Mouse (Mus musculus): Measurements from ENCODE around the gene Gm37240.

The Gm37240 gene

GRCm38 (mm10) chr3:85168816-85169215 lies 718.5 kb downstream of the Gm37240 start:
- no peak for DNase-seq

DNA sequence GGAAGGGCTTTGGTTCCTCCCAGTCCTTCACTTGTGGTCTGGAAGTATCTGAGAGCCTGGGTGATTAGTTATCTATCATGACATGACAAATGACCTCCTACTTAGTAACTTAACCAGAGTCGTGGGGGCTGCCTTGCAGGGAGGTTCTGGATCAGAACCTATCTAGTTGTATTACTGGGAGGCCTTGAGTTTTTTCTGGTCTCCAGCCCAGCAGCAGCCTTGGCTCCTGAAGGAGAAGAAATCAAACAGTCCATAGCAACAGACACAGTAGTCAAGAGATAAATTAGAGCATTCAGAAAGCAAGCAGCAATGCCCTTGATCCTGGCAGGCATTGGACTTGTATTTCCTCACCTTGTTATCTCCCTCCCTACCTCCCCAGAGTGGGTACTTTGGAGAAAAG lies 722.4 kb downstream of the Gm37240 start:
- no peak for DNase-seq

DNA sequence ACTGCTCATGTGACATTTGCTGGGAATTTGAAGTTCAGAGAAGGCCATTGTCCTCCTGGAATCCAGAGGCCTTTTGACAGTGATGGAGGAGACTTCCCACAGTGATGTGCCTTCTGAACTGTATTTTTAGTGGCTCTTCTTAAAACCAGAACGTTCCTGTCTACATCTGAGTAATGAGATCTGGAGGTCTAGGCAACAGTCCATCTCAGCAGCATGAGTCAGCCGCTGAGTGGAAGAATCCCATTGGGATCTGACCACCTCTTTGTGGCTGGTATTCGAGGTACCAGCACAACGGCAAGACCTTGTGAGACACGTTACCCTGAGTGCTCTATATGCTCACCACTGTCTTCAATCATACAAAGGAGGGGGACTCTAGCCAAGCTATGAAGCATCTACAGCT lies 723.9 kb downstream of the Gm37240 start:
- DNase-seq: no peak

DNA sequence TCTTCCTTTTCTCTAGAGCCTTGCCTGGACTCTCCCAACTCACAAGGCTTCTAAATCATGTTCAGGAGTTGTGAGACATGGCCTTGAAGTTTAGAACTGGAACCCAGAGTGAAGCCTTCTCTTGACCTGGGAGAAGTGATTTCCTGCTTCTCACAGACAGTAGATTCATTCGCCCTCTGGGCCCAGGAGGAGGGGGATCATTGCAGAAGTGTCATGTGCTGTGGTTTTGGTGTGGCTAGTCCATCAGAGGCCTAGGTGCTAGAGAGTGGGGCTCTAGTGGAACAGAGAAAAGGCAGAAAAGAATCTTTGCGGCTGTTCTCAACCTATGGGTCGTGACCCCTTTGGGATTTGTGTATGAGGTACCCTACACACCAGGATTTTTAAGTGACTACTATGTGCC lies 724.9 kb downstream of the Gm37240 start:
- DNase-seq: no peak

GRCm38 (mm10) chr3:85160816-85161215 lies 726.5 kb downstream of the Gm37240 start:
- no peak for DNase-seq

DNA sequence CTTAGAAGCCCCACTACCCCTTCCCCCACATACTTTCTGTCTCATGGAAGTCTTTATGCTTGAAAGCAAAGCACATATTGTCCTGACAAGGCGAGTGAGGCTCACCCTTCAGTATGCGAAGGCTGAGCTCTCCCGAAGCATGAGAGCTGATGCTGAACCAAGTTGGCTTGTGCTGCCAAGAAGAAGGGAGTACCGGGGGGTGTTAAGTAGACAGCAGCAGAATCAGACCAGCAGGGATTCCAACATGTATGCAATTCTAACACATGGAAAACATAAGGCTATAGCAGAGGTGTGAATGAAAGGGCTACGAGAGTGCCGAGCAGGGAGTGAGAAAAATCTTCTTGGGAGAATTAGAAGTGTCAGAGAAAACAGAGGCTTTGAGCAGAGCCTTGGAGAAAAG lies 727.7 kb downstream of the Gm37240 start:
- no peak for DNase-seq

- DNase-seq: no peak
Measured at GRCm38 (mm10) chr3:85148816-85149215, 738.5 kb downstream of the Gm37240 start.

- DNase-seq: no peak
Measured at GRCm38 (mm10) chr3:85148038-85148550, 739.2 kb downstream of the Gm37240 start.

GRCm38 (mm10) chr3:85145568-85145967 lies 741.8 kb downstream of the Gm37240 start:
- DNase-seq: no peak

- DNase-seq: no peak
Measured at GRCm38 (mm10) chr3:85145076-85145475, 742.2 kb downstream of the Gm37240 start.

DNA sequence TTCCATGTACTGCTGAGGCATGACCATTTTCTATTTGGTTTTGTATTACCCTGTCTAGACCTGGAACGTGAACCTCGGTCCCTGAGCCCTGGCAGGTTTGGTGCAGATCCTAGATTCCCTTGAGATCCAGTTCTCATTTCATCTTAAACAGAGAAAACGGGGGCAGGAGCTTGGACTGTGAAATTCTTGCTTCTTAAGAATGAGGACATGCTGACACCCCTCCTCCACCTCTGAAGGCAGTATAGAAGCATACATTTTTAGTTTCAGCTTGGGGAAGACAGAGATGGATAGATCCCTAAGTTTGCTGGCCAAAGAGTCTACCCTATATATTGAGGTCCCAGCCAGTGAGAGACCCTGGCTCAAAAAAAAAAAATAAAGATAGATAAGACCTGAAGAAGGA lies 742.9 kb downstream of the Gm37240 start:
- DNase-seq: no peak

DNA sequence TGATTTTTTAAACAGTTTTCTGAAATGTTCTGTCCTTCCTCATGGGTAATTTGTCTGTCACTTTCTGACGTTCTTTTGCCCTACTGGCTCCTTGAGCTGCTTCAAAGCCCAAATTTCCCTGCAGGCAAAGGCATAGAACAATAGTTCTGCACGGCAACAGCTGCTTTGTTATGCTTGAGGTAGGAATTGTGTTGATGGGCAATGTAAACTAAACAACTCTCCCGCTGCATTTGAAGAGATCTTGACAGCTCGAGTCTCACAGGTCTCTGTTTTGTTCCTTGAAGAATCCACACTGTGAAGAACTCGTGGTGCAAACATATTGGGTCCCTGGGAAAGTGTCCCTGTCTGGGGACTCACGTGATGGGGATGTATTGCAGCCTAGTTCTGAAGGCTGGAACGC lies 746.8 kb downstream of the Gm37240 start:
- DNase-seq: no peak

GRCm38 (mm10) chr3:85138407-85138806 lies 748.9 kb downstream of the Gm37240 start:
- no peak for DNase-seq

DNA sequence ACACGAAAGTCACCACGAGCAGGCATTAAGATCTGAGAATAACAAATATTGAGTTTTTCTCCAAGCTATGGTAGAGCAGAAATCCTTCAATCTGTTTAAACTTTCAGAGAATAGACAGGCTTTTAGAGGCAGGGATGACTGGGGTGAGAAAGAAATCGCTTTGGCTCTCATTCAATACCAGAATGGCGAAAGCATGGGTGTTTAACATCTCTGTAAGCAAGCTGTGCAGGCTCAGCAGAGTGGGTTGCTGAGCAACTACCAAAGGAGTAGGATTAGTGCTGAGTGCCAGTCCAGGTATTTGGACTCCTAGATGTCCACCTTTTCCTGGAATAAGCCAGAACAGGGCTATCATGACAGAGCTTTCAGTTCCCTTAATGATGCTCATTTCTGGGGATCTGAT lies 753.8 kb downstream of the Gm37240 start:
- peak; percentile 45 for DNase-seq

DNA sequence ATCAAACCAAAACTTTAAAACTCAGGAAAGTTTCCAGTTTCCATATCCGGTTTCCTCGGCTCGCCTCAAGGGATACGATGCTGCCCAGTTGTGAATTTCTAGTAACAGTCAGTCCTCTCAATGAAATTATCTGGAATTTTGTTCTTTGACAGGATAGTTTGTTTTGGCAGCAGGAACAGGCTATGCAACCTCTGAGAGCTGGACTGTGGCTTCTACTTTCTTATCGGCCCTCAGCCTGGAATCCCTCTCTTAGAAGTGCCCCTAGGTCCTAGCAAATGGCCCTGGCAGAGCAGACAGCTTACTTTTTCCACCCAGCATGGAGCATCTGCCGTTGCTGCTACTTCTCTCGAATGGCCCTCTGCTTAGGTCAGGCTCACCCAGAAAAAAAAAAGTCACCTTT lies 755.4 kb downstream of the Gm37240 start:
- no peak for DNase-seq

GRCm38 (mm10) chr3:85128546-85128945 lies 758.8 kb downstream of the Gm37240 start:
- no peak for DNase-seq

DNA sequence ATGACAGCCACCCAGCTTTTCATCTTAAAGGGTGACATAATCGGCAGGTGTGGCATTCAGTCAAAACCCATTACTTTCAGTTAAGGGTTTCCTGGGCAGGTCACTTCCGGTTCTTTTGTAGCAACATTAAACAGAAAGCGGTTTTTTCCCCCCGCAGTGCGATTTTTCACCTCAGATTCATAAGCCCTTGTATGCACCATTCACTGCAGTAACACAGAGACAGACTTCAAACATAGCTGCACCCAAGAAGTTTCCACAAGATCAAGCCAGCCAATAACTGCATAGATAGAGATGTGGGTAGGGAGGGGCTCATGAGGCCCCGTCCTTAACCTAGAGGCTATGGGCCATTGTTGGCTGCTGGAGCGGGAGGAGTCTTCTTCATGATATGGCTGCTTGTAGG lies 760.3 kb downstream of the Gm37240 start:
- no peak for DNase-seq

DNA sequence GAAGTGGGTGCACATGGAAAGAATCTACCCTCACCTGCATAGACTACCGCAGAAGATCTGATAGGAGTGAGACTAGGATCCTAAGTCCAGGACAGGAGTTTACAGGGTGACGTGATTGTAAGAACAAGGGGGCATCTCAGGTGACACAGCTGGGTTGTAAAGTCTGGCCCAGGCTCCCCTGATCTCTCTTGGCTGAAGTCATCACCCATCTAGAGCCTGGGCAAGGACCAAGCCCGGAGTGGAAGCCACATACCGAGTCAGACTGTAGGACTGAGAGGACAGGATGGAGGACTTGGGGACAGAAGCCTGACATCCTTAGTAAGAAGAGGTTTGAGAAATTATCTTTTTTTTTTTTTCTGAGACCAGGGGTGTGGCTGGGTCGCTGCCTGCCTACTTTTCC lies 761.8 kb downstream of the Gm37240 start:
- no peak for DNase-seq

DNA sequence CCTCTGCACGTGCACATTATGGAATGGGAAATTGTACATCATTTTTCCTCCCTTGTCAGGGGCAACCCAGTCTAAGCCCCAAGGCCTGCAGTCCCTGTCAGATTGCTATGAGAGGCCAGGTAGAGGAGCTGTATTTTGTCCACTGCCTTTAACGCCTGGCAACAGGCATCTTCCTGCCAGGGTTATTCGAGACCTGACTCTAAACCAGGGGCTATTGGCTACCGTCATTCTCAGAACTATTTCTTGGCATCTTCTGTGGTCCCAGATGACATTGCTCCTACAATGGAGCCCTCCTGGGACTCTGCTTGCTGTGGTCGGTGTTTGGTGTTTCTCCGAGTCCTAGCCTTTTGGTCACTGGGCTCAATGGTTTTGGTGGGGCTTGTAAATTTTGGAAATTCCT lies 762.4 kb downstream of the Gm37240 start:
- DNase-seq: no peak

DNA sequence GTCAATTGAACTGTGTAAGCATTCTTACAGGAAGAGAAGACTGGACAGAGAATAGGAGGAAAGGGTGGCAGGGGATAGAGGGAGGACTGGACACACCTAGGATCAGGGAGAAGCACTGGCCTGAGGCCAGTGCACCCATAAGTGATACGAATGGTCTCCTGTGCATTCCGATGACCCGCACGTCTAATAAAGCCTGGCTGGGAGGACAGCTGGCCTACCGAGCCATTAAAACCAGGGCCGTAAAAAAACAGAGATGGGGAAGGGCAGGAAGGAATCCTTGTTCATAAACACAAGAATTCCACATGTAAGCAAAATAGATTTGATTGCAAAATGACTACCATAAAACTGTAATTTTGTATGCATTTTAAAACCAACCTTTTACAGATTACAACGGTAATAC lies 762.9 kb downstream of the Gm37240 start:
- DNase-seq: no peak

DNA sequence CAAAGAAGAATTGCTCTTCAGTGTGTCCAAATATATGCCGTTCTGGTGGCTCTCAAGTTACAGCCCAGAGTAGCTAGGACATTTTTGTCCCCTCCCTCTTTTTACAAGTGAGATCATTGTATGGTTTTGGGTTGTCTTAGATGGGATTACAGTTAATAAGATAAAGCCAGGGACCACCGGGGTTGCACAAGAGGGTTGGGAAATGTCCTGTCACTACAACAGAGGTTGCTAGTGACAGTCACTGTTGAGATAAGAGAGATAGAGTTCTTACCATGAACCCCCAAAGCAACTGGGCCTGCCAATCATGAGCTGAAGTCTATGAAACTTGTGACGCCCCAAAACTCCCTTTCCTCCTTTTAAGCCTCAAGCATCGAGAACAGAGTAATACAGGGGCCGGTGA lies 769.6 kb downstream of the Gm37240 start:
- DNase-seq: no peak

DNA sequence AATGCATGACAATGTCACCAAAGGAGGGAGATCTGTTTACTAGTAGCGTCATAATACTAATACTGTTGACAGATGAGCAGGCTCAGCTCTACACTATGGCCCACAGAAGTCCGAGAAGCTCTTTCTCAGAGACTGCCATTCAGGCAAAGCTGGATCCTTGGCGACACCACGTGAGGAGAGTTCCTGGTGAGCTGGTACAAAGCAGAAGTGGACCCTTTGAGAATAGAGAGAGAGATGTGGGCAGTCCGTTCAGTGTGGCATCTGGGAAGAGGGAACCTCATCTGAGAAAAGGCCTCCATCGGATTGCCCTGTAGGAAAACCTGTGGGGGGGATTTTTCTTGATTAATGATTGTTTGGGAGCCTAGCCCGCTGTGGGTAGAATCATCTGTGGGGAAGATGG lies 770.3 kb downstream of the Gm37240 start:
- DNase-seq: no peak

- DNase-seq: peak; percentile 41
Measured at GRCm38 (mm10) chr3:85115959-85116543, 771.3 kb downstream of the Gm37240 start.

- DNase-seq: no peak
Measured at GRCm38 (mm10) chr3:85113565-85113964, 773.8 kb downstream of the Gm37240 start.

DNA sequence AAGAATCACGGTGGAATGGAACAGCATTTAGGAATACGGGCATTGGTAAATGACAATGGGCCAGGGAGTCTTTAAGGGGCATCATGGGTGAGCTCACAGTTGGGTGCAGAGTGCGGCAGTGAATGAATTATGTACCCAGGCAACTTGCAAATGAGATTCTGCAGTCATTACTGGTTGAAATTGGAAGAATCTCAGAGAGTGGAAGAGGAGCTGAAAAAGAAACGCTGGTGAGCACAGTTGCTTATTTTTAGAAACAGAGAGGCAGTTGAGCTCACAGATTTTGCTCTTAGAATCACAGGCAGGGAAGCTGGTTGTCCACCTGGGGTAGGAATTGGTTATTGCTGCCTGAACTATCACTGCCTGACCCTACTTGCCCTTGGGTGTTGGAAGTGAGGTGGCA lies 776.6 kb downstream of the Gm37240 start:
- peak; percentile 21 for DNase-seq

- no peak for DNase-seq
Measured at GRCm38 (mm10) chr3:85109221-85109620, 778.1 kb downstream of the Gm37240 start.

Data from layer of hippocampus, adult 9-11 months (tissue).